Mouse (Mus musculus) G1E-ER4 (cell line): ENCODE measurements at regions not wholly inside any gene's neighbourhood (a gene's known extent, or its start where the extent isn't known, plus 50 kb on each side); places are given as distances from the start of the nearest gene placed in this dataset.

ENCODE experiments used
- GATA1 ChIP-seq: IDR thresholded peaks from one replicate; pipeline ENCODE4 v1.8.0; 2012; ENCODE audit warnings: low read length, inconsistent platforms

GRCm38 (mm10) chr1:154004647-154005046 lies 104.6 kb upstream of the Teddm2 start:
- TF ChIP-seq GATA1: no peak

GRCm38 (mm10) chr1:154006055-154006454 lies 106.0 kb upstream of the Teddm2 start:
- TF ChIP-seq GATA1: no peak

GRCm38 (mm10) chr1:154007440-154007839 lies 107.4 kb upstream of the Teddm2 start:
- peak; percentile 44 for TF ChIP-seq GATA1

GRCm38 (mm10) chr1:154008593-154009310 lies 108.7 kb upstream of the Teddm2 start:
- TF ChIP-seq GATA1: no peak

- TF ChIP-seq GATA1: no peak
Measured at GRCm38 (mm10) chr1:154010681-154011080, 110.7 kb upstream of the Teddm2 start.

- no peak for TF ChIP-seq GATA1
Measured at GRCm38 (mm10) chr1:154016516-154016915, 116.5 kb upstream of the Teddm2 start.

- TF ChIP-seq GATA1: no peak
Measured at GRCm38 (mm10) chr1:154018241-154018640, 118.2 kb upstream of the Teddm2 start.

GRCm38 (mm10) chr1:154024301-154024700 lies 124.3 kb upstream of the Teddm2 start:
- TF ChIP-seq GATA1: no peak

GRCm38 (mm10) chr1:154027303-154027702 lies 127.3 kb upstream of the Teddm2 start:
- no peak for TF ChIP-seq GATA1

- TF ChIP-seq GATA1: no peak
Measured at GRCm38 (mm10) chr1:154029826-154030225, 129.8 kb upstream of the Teddm2 start.

GRCm38 (mm10) chr1:154032669-154033099 lies 132.7 kb upstream of the Teddm2 start:
- TF ChIP-seq GATA1: no peak

- peak; percentile 75 for TF ChIP-seq GATA1
Measured at GRCm38 (mm10) chr1:154033958-154034606, 134.1 kb upstream of the Teddm2 start.

GRCm38 (mm10) chr1:154036729-154037270 lies 136.8 kb upstream of the Teddm2 start:
- TF ChIP-seq GATA1: no peak

GRCm38 (mm10) chr1:154038241-154038640 lies 138.2 kb upstream of the Teddm2 start:
- no peak for TF ChIP-seq GATA1

GRCm38 (mm10) chr1:154040907-154041306 lies 140.9 kb upstream of the Teddm2 start:
- no peak for TF ChIP-seq GATA1

- TF ChIP-seq GATA1: no peak
Measured at GRCm38 (mm10) chr1:154042956-154043355, 142.9 kb upstream of the Teddm2 start.

- no peak for TF ChIP-seq GATA1
Measured at GRCm38 (mm10) chr1:154044712-154045111, 144.7 kb upstream of the Teddm2 start.
